Mouse (Mus musculus): ENCODE measurements around the gene Rab1b.
"Not testable (repeated sequence)": the region's sequence is repeated elsewhere in the genome, so short reads cannot be mapped to it uniquely, and the experiment has no call there.

Rab1b gene

DNA sequence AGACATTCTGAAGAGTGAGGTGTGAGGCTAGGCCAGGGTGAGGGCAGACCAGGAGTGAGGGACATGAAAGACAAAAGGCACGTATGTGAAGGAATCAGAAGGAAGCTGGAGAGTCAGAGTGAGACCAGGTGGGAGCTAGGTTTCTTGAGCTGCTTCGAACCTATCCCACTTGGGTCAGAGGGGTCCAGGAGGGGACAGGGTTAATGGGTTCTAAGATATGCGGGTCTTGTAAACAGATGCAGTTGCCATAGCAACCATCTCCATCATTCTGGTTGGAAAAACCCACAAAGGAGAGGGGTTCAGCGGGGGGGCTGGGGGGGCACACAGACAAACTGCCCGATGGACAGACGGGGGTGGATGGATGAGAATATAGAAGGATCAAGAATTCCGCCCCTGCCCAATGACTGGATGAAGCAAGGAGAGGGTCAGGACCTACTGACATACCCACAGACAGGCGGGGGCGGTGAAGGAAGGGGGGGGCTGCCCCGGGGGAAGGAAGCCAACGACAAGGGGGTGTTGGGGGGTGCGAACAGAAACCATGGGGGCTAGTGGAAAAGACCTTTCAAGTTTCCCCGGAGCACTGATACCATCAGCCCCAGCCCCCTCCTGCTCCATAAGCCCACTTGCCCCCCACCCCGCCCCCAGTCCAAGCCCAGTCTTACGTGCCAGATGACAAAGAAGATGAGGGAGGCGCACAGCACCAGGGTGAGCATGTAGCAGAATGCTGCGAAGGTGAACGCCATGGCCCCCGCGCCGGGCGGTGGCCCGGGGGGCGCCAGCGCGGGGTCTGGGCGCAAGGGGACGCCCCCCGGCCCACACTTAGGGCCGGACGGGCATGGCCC, 9.1 kb downstream of the Rab1b start:
- DNase-seq (ENCODE audit: low spot score), result no peak

DNA sequence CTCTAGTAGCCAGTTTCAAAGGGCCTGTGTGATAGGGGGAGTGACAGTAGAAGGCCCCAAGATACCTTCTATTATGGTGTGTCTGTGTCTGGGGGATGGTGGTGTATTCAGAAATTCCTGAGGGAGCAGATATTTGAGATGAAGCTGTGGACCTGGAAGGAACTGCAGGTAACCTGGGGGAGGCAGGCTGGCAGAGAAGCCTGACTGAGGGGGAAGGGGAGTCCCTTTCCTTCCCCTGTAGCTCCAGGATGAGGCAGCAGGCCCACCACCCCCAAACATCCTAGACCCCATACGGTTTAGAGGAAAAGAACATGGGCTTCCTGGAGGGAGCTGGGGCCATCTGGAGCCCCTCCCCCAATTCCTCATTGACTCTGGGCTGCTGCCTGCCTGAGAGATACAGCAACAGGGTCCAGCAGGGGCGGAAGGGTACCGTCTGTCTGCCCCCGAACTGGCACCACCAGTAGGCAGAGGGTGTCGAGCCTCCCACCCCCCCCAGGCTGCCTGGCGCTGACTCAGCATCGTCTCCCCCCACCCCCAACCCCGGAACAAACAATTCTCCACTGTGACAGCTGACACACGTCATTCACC, 10.9 kb downstream of the Rab1b start:
- DNase-seq (ENCODE audit: low spot score), result no peak

DNA sequence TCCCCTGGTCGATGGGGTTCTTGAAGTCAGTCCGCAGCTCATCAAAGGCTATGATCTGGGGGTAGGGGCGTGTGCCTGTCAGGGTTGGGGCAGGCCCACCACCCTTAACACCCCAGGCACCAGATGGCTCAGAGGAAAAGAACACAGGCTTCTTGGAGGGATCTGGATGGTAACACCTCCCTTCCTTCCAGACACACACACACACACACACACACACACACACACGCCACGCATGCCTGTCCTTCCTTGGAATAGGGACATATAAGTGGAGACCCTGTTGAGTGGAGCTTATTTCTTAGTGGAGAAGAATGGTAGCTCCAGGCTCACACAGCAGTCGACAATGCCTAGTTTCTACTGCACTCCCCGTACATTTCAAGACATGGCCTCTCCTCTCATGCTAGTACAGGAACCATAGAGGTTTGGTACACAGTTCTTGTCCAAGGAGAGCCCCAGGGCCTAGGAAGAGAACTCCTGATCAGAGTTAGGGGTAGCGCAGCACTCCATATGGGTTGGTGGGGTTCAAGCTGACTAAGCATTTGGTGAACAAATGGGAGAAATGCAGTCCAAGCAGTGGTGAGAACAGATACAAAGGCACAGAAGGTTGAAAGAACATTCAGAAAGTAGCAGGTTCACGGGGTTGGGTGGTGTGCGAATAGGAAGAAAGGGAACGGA, 12.0 kb downstream of the Rab1b start:
- DNase-seq (ENCODE audit: low spot score), result no peak

DNA sequence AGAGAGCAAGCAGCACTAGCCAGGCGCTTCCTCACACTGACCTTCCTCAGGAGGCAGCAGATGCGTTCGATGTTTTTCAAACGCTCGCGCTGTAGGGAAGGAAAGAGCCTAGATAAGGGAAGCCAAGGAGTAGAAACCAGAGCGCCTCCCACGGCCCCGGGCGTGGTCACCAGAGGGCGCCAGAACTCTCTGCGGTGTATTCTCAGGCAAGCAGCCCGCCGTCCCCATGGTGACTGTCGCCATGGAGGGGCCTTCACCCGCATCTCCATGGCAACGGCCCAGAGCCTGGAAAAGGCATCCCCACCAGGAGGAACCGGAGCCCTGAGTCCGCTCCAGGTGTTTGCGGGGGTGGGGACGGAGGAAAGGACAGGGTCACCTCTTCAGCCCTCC, 12.6 kb downstream of the Rab1b start:
- DNase-seq (ENCODE audit: low spot score), result peak; percentile 84

DNA sequence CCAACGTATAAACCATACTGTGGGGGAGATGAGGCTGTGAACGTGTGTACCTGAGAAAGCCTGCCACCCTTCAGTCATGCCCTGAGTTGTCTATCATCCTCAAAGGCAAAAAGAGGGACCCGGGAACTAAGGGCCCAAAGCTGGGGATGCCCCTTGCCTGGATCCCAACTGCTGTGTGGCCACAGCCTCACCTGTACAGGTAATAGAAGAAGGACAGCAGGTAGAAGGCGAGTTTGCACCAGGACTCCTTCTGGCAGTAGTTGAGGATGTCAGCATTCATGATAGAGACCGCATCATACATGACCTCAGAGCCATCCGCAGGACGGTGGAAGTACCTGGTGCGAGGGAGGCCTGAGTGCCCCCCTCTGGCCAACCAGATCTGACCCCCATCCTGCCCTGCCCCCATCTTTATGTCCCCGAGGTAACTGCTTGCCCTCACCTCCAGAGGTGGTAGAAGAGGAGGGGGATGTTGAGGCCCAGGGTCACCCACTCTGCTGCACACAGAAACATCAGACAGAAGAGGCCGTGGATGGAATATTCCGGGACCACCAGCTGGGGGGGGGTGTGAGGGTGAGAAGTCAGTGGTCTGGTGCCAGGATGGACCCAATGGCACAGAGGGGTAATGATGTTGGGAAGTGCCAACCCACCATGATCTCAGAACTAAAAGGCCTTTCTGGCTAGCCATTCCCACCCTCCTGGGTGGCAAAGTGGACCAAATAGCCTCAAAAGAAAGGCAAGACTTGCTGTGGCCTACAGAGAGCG, 13.2 kb downstream of the Rab1b start:
- DNase-seq (ENCODE audit: low spot score), result no peak

DNA sequence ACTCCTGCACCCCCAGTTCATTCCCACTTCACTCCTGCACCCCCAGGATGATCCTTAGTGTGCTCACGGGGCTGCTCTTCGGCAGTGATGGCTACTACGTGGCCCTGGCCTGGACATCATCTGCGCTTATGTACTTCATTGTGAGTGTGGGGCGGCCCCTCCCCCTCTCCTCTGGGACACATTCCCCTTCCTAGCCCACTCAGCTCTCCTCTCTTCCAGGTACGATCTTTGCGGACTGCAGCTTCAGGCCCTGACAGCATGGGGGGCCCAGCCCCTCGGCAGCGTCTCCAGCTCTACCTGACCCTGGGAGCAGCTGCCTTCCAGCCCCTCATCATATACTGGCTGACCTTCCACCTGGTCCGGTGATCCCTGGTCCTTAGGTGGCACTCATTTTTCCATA, 14.8 kb downstream of the Rab1b start:
- DNase-seq (ENCODE audit: low spot score), result no peak

GRCm38 (mm10) chr19:5089324-5089723, 17.5 kb downstream of the Rab1b start:
- DNase-seq (ENCODE audit: low spot score), result no peak

GRCm38 (mm10) chr19:5087884-5088728, 18.8 kb downstream of the Rab1b start, which contains the start of gene Yif1a:
Gene Yif1a, plus strand, starts transcription at chr19:5088538.
- peak; percentile 96 for DNase-seq (ENCODE audit: low spot score)

GRCm38 (mm10) chr19:5086533-5086932, 20.3 kb downstream of the Rab1b start:
- DNase-seq (ENCODE audit: low spot score), result not testable (repeated sequence)

DNA sequence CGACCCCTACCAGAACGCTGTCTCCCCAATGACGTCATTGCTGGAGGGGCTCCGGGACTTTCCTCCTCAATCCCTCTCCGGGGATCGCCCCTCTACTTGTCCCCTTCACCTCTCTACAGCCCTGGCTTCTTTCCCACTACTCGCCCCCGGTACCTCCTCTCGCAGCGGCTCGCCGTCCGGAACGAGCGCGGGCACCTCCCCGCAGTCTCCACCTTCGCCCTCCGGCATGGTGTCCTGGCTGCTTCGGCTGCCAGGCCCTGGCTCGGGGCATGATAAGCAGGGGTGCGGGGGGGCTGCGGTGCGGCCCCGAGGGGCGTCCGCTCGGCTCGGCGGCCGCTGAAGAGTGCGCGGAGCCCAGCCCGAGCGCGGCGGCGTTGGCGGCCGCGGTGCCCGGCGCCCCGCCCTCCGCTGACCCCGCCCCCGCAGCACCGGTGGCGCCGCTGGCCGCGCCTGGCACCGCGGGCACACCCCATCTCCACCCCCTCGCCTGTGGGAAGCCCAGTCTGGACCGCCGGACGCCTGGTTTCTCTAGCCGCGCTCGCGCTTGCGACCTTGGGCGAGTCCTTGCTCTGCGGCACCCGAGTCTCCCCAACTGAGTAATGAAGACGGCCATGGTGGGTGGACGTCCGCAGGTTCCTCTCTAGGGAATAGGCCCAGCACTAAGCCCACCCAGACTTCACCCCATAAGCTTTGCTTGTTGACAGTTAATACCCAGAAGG, 21.6 kb downstream of the Rab1b start, which contains the start of gene Tmem151a:
Gene Tmem151a, minus strand, starts transcription at position 387 of the 719 bp plus-strand sequence.
- peak; percentile 55 for DNase-seq (ENCODE audit: low spot score)

DNA sequence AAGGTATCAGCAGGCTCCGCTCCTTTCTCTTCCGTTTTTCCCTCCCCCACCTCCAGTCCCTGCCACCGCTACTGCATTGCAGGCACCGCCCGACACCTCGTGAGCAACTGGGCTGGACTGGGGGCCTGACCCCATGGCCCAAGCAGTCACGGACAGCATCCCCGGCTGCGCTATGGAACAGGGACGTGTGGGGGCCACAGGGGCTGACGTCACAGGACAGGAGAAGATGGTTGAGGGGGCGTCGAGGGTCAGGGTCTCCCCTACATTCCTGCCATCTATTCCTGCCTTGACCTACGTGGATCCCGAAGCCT, 22.1 kb downstream of the Rab1b start:
- no peak for DNase-seq (ENCODE audit: low spot score)

- DNase-seq (ENCODE audit: low spot score), result no peak
These were observed 22.7 kb downstream of the Rab1b start for GRCm38 (mm10) chr19:5083961-5084833.

DNA sequence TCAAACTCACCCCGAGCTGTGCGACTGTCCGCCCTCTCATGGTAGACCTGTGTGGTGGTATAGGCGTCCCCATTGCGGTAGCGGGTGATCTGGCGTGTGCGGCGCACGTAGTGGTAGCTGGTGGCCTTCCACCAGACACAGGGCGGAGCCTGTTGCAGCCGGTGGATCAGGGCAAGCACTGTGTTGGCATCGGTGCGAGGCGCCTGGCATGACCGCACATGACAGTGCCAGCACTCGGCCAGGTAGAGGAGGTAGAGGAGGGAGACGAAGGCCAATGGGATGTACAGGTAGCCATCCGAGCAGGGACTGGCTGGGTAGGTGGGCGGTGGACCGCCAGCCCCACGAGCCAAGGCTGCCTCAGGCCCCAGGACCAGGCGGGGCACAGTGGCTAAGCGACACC, 24.3 kb downstream of the Rab1b start:
- DNase-seq (ENCODE audit: low spot score), result no peak

- no peak for DNase-seq (ENCODE audit: low spot score)
These were observed 24.9 kb downstream of the Rab1b start for GRCm38 (mm10) chr19:5082005-5082404.

GRCm38 (mm10) chr19:5079279-5079678, 27.6 kb downstream of the Rab1b start:
- no peak for DNase-seq (ENCODE audit: low spot score)

DNA sequence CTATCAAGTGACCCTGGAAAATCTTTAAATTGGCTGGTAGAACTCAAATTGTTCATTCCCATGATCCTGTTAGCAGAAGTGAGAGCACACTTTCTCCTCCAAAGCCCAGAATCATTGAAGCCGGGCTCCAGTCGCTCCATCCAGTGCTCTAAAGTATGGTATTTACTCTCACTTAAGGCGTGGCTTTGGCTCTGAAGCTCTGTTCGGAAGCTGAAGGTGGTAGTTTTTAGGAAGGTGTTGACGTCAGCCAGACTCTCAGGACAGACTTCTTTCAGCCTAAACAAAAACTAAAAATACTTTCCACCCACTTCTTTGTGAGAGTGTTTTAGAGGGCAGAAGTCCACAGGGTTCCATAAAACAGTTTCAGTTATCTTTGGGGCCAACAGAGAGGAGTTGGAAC, 33.4 kb downstream of the Rab1b start:
- DNase-seq (ENCODE audit: low spot score), result no peak

GRCm38 (mm10) chr19:5073028-5073427, 33.8 kb downstream of the Rab1b start:
- no peak for DNase-seq (ENCODE audit: low spot score)

DNA sequence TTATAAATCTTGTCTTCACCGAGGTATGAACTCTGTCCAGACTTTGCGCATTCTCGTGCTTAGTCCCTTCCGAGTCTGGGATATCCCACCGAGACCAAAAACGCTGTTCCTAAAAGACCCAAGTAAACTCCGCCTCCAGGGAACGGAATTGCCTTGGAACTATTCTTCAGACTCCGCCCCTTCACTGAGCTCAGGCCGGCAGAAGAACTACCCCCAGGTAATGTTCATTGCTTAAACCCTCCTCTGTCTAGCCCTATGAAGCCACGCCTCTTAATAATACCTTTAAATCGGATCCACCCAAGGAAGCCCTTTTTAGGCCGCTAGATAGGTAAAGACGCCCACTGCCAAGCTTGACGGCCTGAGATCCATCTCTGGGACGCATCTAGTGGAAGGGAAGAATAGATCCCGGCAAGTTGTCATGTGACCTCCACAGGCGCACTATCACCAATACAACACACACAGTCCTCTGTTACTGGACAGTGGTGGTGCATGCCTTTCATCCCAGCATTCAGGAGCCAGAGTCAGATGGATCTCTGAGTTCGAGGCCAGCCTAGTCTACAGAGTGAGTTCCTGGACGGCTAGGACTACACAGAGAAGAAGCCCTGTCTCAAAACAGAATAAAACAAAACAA, 34.4 kb downstream of the Rab1b start:
- no peak for DNase-seq (ENCODE audit: low spot score)

Measured in ovary, adult 18-20 months (tissue).